Mouse (Mus musculus) stomach, postnatal 0 days (tissue): ENCODE data around the gene Ttf2.

ENCODE experiments used
- CTCF ChIP-seq: IDR thresholded peaks from 2 replicates; pipeline ENCODE4 v1.5.1; 2016; ENCODE audit warnings: antibody characterized with exemption, low read depth, mild to moderate bottlenecking, moderate library complexity
- EP300 ChIP-seq: optimal IDR thresholded peaks from 2 replicates; pipeline ENCODE3; 2016; ENCODE audit warnings: antibody characterized with exemption

GRCm38 (mm10) chr3:100969176-100969917 lies at the start of gene Ttf2:
- TF ChIP-seq EP300 (no peak), CTCF (no peak)
